Mouse (Mus musculus) cerebellum, postnatal 4 days (tissue): ENCODE measurements around the gene Nelfcd.

ENCODE experiments used
- DNase-seq, 2 experiments: peaks; one replicate each; pipeline ENCODE4 v3.0.0; 2022; ENCODE audit warnings: low spot score in 2 of 2, mixed read lengths in 1 of 2

Nelfcd gene

GRCm38 (mm10) chr2:174415731-174416310, at the start of gene Nelfcd:
Gene Nelfcd (plus strand): TSS chr2:174415804.
- DNase-seq = peak; percentile 83 to 93

DNA sequence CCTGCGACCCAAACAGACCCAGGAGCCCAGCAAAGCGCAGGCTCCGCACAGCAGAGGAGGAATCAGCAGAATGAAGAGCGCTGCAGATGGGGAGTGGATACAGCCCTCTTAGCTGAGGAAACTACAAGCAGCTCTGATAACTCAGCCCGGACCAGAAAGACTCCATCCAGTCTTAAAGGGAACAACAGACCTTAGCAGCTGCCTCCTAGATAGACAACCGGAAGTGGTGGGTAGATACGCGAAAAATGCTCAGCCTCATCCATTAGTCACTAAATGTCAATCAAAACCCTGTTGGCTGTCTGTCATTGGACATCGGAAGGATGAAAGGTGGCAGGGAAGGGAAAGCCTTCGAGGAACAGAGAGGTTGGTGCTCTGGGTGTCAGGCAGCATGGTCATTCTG, 49.0 kb upstream of the Nelfcd start:
- no peak for DNase-seq

DNA sequence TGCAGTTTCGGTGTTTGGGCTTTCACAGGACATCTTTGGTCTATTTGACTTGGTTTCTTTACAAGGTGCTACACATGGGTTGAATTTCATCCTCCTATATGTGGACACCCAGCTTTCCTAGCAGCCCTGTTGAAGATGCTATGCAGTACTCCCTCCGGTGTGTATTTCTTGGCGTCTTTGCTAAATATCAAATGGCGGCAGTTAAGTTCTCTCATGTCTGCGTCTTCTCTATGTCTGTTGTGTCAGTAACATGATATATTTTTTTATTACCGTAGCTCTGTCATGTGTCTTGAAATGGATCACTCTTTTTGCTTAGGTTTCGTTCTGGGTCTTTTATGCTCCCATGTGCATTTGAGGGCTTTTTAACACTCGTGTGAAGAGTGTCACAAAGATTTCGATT, 34.6 kb upstream of the Nelfcd start:
- no peak for DNase-seq

DNA sequence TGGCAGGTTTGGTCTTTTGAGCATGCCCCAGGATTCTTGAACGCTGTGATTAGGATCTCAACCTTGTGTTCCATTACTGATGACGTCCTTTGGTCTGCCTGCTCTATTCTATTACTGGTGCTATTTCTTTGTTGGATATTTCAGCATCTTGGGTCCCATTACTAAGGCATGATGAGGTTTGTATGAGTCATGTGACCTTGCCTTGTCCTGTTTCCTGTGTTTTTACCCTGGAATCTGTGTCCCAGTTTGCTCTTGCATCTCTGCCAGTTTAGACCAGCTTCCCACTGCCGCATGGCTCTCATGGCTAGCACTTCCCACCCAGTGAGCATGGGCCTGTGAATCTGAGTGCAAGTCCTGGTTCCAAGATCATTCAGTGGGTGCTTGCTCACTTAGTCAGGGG, 23.7 kb upstream of the Nelfcd start:
- DNase-seq = no peak

- no peak for DNase-seq
Measured at GRCm38 (mm10) chr2:174392554-174392953, 23.1 kb upstream of the Nelfcd start.

GRCm38 (mm10) chr2:174393383-174393782, 22.2 kb upstream of the Nelfcd start:
- DNase-seq = no peak

DNA sequence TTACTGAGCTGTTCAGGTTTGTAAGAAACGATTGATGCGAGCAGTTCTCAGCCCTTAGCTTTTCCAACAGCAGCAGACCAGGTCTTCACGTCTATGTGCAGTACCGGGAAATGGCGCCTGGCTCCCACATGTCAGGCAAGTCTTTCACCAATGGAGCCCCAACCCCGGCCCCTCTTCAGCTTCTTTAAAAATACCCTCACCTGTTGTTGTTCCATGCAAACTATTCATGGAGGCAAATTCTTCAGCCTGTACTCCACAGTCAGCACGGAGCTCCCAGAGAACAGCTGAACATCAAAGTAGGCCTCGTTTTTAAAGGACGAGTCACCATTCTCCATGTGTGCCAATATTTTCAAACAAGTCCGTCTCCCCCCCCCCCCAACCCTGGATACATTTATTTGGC, 19.0 kb upstream of the Nelfcd start:
- no peak for DNase-seq

GRCm38 (mm10) chr2:174397065-174397464, 18.5 kb upstream of the Nelfcd start:
- DNase-seq = no peak

DNA sequence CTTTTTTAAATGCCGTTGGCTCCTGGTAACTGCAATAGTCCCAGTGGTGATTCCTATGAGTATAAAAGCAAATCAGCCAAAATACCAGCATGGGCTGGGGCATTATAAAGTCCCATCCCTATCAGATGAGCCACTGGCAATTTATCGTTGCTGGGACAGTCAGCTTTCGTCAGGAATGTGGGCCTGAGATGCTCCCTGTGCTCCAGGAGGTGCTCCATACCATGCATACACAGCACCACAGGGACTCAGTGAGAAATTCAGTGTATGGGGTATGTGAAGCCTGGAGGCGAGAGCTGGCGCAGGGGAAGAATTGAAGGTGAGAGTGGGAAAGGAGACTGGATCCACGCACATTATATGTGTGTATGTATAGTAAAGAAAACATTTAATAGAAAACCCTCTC, 17.7 kb upstream of the Nelfcd start:
- no peak for DNase-seq

GRCm38 (mm10) chr2:174400396-174400795, 15.2 kb upstream of the Nelfcd start:
- no peak for DNase-seq

- DNase-seq = no peak
Measured at GRCm38 (mm10) chr2:174410222-174410621, 5.4 kb upstream of the Nelfcd start.

DNA sequence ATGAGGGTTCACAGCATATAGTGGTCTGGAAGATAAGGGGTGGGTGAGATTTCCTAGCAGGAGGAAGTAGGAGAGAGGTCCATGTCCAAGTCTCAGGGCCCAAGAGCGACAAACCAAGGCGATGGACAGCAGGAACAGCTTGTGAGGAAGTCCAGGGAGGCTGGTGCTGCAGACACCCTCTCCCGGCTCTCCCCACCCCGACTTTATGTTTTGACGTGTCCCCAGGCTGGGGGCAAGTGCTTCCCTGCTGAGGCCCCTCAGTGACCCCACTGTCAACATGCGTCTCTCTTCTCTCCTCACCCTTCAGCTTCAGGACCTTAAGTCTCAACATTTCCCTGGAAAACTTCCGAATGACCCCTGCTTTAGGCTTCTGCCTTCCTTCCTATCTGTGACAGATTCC, 2.5 kb upstream of the Nelfcd start:
- no peak for DNase-seq

GRCm38 (mm10) chr2:174415001-174415730, 438 bp upstream of the Nelfcd start:
- DNase-seq = no peak

GRCm38 (mm10) chr2:174421107-174421506, 5.5 kb downstream of the Nelfcd start:
- DNase-seq = no peak

DNA sequence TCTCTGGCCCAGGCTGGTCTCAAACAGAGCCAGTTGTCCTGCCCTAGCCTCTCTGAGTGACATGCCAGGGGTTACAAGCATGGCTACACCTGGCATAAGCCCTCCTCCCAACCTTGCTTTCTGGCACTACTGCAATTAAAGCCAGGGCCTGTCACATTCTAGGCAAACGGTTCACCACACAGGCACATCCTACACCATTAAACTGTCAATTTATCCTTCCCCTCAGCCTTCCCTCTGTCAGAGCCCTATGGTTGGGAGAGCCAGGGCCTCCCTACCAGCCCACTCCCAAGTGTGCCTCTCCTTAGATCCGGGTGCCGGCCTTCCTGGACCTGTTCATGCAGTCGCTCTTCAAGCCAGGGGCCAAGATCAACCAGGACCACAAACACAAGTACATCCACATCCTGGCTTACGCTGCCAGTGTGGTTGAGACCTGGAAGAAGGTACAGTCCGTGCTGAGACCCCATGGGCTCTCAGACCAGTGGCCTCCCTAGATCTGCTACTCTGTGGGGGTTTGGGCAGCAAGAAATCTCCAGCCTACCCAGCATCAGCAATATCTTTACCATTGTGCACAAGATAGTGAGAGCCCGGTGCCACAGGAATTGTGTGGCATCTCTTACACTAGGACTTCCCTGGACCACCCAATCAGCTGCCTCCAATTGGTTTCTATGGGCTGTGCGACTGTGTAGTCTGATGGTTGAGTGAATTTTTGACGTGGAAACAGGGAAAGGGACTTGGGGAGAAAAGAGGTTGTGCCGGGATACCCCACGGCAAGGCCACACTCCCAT, 8.9 kb downstream of the Nelfcd start:
- no peak for DNase-seq

DNA sequence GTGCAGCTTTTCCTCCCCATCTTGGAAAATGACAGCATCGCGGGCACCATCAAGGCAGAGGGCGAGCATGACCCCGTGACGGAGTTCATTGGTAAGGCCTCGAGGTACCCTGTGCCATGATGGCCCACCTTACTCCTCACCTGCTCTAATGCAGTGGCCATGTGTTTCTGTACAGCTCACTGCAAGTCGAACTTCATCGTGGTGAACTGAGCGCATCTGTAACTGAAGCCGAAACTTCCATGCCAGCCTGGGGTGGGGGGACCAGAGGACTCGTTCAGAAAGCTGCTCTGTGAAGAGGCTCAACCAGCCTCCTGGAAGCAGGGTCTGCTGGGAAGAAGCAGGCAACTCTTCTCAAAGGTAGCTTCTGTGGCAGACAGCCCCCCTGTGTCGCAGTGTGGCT, 11.3 kb downstream of the Nelfcd start:
- no peak for DNase-seq

GRCm38 (mm10) chr2:174428076-174428835, 12.7 kb downstream of the Nelfcd start:
- DNase-seq = no peak

GRCm38 (mm10) chr2:174428996-174429591, 13.5 kb downstream of the Nelfcd start:
- DNase-seq = no peak

DNA sequence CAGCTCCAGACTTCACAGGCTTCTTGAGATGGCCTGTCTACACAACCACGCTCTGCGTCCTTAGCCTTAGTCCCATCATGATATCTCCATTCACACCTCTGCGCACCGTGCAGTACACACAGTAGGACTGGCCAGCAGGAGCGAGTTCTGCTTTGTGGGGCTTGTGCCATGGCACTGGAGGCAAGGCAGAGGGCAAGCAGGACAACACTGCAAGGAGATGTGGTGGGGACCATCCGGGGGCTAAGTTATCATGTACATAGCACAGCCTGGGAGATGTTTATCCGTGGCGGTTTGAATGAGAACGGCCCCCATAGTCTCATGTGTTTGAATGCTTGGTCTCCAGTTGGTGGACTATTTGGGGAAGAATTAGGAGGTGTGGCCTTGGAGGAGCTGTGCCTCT, 19.3 kb downstream of the Nelfcd start:
- no peak for DNase-seq

DNA sequence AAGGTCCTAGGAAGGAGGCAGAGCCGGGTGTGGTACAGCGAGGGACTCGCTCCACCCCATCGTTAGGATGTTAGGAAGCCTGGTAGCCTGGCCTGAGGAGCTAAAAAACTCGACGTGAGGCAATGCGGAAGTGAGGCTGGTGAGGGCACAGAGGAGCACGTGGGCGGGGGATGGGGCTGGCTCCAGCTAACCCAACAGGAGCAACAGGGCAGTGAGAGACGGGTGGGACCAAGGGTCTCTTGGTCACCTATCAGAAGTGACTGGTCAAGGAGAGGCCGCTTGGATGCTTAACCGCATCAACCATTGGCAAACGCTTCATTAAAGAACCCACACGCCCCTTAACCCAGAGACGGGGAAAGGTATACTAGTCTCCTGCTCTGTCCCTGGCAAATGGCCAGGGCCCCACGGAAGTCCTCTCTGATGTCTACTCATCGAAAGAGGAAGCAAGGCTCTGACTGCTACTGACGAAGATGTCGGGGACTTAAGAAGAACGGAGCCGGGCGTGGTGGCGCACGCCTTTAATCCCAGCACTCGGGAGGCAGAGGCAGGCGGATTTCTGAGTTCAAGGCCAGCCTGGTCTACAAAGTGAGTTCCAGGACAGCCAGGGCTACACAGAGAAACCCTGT, 20.6 kb downstream of the Nelfcd start:
- no peak for DNase-seq
